Mouse (Mus musculus): Measurements from ENCODE around the gene Spg21.

The Spg21 gene

DNA sequence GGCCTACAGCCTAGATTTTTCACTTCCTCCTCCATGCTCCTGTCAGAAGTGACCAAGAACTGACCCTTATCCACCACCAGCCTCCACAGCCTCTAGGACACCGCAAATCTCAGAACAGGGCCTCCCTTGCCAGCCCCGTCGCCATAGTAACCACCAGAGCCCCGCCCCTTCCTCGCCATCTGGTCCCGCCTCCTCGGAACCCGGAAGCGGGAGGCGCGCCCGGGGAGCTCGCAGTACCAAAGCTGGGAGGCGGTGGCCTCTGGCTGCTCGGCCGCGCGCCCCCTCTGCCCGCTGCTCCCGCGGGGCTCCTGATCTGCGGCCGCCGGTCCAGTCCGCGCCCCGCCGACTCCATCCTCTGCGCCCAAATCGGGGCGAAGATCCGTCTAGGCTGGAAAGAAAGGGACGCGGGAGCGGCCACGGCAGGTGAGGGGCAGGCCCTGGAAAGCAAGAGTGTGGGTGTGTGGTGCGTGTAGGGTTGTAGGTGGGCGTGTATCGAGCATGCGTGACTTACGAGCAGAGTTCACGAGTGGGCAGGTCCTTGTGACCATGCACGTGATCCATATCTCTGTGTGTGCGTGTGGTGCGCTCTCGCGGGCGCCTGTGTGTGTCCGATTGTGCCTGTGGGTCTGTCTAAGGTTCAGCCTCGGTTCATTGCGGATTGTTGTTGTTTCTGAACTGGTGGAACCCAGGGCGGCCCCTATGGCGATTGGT is at the start of gene Spg21:
Gene Spg21 (plus strand): TSS at position 216 of the 711 bp plus-strand sequence.
- ATAC-seq (ENCODE audit: insufficient number of reproducible peaks, low FRiP score, low TSS enrichment): peak; percentile 90

DNA sequence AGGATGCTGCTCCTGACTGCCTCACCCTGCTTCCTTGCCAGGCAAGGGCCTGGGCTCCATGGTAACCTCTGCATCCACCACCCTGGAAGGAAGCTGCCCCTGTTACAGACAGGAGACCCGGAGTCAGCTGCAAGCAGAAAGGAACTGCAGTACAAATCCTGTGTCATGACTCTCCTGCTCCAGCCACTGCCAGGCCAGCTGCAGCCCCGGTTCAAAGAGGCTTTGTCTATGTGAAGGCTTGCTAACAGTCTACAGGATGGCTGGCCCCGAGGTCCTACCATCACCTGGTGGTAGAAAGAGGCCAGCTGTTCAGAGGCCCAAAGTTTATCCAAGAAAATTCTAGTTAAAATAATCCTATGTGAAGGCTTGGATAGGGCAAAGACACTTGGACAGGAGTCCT is 49.4 kb upstream of the Spg21 start:
- ATAC-seq (ENCODE audit: insufficient number of reproducible peaks, low FRiP score, low TSS enrichment): no peak

- no peak for ATAC-seq (ENCODE audit: insufficient number of reproducible peaks, low FRiP score, low TSS enrichment)
Measured at GRCm38 (mm10) chr9:65417738-65418137, 43.0 kb upstream of the Spg21 start.

DNA sequence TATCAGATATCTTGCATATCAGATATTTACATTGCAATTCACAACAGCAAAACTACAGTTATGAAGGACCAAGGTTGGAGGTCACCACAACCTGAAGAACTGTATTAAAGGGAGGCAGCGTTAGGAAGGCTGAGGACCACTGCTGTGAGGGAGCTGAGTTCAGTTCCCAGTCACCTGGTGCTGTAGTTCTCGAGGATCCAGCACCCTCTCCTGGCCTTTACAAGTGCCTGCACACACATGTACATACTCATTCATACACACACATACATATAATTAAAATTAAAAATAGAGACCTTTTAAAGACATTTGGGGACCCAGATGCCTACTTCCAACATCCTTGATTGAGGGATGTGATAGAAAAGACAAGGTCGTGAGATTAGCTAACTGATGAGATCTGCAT is 41.1 kb upstream of the Spg21 start:
- ATAC-seq (ENCODE audit: insufficient number of reproducible peaks, low FRiP score, low TSS enrichment): no peak

DNA sequence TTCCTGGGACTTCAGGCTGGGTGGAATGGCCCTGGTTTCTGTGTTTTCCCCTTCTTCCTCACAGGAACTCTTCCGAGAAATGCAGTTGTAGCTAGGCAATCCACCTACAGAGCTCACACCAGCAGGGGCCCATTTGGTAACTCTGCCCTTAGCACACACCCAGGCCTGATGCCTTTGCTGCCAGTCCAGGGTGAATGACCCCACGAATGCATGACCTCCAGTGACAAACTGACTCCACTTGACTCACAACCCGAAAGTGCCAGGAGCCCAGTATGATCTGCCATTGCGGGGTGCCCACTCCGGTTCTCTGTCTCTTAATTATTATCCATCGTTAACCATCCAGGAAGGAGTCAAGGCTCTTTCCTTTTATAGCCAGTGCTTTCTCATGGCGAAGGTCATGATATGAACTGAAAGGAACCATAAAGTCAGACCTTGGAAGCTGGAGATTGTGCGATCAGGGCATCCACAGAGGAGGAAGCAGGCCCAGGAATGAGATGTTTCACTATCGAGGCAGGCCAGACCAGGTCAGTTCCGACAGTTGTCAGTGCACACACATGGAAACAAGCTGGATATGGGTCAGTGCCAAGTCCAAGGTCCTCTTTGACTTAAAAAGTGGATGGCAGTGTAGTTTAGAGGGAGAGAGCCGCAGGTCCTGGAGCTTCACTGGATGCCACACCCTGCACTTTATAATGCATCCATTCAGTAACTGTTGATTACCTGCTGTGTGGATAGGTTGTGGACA is 37.8 kb upstream of the Spg21 start, which contains the start of gene Slc51b:
Gene Slc51b (minus strand): TSS at position 196 of the 742 bp plus-strand sequence.
- ATAC-seq (ENCODE audit: insufficient number of reproducible peaks, low FRiP score, low TSS enrichment): no peak

GRCm38 (mm10) chr9:65424393-65424792 is 36.4 kb upstream of the Spg21 start:
- no peak for ATAC-seq (ENCODE audit: insufficient number of reproducible peaks, low FRiP score, low TSS enrichment)

DNA sequence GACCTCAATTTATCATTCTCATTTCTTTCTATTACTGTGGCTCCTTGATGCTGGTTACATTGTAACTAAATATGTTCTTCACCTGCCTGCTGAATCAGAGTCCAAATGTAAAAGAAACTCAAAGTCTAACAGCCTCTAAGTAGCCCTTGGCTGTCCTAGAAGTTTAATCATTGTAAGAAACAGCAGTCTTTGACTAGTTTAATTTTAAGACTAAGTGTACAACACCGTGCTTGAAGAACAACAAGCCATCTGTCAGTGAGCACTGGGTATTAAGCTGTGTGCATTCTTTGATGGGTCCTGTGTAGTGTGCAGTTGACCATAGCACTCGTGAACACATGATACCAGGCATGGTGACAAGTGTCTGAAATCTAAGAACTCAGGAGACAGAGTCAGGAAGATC is 33.2 kb upstream of the Spg21 start:
- ATAC-seq (ENCODE audit: insufficient number of reproducible peaks, low FRiP score, low TSS enrichment): no peak

- no peak for ATAC-seq (ENCODE audit: insufficient number of reproducible peaks, low FRiP score, low TSS enrichment)
Measured at GRCm38 (mm10) chr9:65428003-65428402, 32.7 kb upstream of the Spg21 start.

DNA sequence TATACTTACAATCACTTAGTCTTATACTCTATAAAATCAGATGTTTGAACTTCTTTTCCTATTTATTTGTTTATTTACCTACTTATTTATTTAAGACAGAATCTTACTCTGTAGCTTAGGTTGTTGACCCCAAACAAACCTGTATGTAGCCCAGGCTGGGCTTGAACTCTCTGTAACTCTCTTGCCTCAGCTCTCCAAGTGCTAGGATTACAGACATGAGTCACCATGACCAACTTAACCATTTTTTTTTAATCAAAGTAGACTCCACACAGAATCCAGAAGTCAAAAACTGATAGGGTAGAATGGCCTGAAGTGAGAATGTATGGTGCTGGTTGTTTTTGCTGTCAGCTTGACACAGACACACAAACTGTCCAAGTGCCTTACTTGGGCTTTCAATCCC is 30.3 kb upstream of the Spg21 start:
- no peak for ATAC-seq (ENCODE audit: insufficient number of reproducible peaks, low FRiP score, low TSS enrichment)

- no peak for ATAC-seq (ENCODE audit: insufficient number of reproducible peaks, low FRiP score, low TSS enrichment)
Measured at GRCm38 (mm10) chr9:65430921-65431320, 29.8 kb upstream of the Spg21 start.

GRCm38 (mm10) chr9:65432236-65432635 is 28.5 kb upstream of the Spg21 start:
- ATAC-seq (ENCODE audit: insufficient number of reproducible peaks, low FRiP score, low TSS enrichment): no peak

- ATAC-seq (ENCODE audit: insufficient number of reproducible peaks, low FRiP score, low TSS enrichment): no peak
Measured at GRCm38 (mm10) chr9:65434140-65434539, 26.6 kb upstream of the Spg21 start.

DNA sequence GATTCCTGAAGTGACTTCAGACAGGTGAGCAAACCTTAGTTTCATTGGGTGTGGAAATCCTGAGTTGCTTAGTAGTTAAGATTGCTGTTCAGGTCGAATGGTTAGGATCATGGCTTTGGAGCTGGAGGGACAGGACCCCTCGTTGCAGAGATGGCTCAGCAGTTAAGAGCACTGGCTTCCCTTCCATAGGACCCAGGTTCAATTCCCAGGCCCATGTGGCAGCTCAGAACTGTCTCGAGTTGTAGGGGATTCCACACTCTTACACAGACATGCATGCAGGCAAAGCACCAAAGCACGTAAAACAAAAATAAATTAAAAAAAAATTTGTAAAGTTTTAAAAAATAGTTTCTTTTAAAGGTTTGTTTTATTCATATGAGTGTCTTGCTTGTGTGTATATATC is 25.5 kb upstream of the Spg21 start:
- ATAC-seq (ENCODE audit: insufficient number of reproducible peaks, low FRiP score, low TSS enrichment): no peak

- peak; percentile 91 for ATAC-seq (ENCODE audit: insufficient number of reproducible peaks, low FRiP score, low TSS enrichment)
Measured at GRCm38 (mm10) chr9:65435671-65436301, 25.0 kb upstream of the Spg21 start, which contains the start of gene Mtfmt. Gene Mtfmt, plus strand, starts transcription at chr9:65435782.

- ATAC-seq (ENCODE audit: insufficient number of reproducible peaks, low FRiP score, low TSS enrichment): no peak
Measured at GRCm38 (mm10) chr9:65444692-65445091, 16.1 kb upstream of the Spg21 start.

- no peak for ATAC-seq (ENCODE audit: insufficient number of reproducible peaks, low FRiP score, low TSS enrichment)
Measured at GRCm38 (mm10) chr9:65447951-65448350, 12.8 kb upstream of the Spg21 start.

DNA sequence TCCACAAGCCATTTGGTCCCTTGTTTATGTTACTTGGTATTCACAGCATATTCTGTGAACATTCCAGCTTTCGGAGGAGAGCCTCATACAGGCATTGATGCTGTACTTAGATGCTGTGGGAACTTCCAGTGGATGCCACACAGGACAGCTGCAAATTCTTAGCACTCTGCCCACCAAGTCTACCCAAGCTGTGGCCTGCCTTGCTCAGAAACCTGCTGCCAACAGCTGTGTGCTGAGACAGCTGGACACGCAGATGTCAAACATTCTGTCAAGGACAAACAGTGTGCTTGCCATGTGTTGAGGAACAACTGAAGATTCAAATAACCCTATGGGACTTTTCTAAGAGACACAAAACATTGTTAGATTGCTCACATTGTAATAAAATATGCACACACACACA is 1.8 kb upstream of the Spg21 start:
- ATAC-seq (ENCODE audit: insufficient number of reproducible peaks, low FRiP score, low TSS enrichment): no peak

DNA sequence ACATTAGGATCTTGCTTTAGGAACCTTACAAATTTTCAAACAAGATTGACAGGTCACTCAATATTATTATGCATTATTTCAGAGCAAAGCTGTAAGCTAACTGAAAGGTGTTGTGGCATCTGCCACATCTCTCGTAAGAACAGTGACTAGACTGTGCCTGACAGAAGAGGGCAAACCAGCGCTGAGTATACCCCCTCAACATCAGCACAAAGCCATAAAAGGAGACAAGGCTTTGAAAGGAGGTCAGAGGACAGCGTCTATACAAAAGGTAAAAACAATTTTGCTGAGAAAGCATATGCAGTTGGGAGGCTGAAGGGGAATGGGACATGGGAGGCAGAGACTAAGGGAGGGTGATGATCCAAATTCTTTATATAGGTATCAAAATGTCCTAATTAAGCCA is 549 bp upstream of the Spg21 start:
- no peak for ATAC-seq (ENCODE audit: insufficient number of reproducible peaks, low FRiP score, low TSS enrichment)

DNA sequence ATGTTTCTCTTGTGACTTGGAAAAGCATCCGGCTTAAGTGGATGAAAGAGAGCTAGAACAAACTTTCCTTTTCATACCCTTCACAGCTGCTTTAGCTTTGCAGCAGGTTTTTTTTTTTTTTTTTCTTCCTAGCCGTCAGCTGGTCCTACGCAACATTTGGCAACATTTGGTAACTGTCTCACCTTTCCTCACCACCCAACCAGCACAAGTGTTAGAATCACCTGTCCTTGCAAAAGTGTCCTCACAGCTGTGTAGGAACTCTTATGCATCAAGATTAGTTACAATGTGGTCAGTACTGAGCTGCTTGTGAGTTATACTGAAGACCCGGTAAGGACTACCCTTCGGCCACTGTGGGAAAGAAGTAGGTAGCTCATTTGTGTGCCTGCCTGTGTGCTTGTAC is 1.8 kb downstream of the Spg21 start:
- no peak for ATAC-seq (ENCODE audit: insufficient number of reproducible peaks, low FRiP score, low TSS enrichment)

DNA sequence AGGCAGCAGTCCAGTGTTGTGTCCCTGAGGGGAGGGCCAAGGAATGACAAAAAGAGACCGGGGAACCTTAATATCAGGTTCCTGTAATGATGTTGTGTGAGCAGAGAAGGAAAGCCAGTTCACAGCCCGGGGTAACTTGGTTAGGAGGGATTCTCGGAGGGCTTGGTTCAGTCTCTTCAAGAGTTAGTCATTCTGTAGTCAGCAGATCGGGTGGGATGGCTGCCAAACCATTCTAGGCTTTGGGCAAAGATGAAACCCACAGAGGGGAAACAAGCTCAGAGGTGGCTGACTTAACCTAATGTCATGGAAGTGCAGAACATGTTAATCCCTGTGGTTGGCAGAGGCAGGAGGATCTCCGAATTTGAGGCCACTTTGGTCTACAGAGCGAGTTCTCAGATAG is 3.4 kb downstream of the Spg21 start:
- ATAC-seq (ENCODE audit: insufficient number of reproducible peaks, low FRiP score, low TSS enrichment): no peak

DNA sequence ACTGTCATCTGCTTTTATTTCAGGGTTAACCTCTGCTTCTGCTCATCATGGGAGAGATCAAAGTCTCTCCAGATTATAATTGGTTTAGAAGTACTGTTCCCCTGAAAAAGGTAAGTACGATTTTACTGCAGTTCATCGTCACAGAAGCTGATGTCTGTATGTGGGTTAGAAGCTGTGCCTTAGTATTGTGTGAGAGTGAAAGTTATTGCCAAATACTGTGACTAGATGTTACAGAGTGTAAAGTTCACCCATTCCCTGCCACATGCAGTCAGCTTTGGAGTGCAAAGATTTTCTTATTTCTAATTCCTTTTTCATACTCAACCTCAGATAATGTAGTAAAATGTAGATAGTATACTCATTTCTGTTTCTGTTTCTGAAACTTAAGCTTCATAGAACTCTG is 4.5 kb downstream of the Spg21 start:
- no peak for ATAC-seq (ENCODE audit: insufficient number of reproducible peaks, low FRiP score, low TSS enrichment)

All from cerebellum, adult (tissue).